8 mouse cellular contexts compared by ENCODE assay signal in the genomic region with DNA sequence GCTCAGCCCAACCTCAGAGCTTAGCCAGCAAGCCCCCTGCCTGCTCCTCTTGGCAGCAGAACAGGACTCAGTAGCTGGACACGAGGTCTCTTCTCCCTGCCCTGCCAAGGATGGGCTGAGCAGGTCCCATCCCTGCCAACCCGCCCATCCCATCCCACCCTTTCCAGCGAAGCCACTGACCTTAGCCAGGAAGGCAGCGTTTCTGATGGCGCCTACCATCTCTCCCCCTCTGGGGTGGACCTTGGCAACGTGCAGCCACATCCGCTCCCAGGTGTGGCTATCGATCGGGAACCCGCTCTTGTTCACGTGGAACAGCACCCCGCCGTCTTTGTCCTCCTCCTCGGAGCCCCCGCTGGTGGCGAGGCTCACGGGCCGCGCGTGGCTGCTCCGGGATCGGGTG. TPM values are rescaled to one million over a fixed set of nuclear protein-coding genes. Genes with fewer than 3 reads are reported as not detected.
DNase-seq lines count a peak whose midpoint lies in the region; ATAC-seq and TF ChIP-seq lines count a peak whose summit lies in the region.

No protein-coding gene starts in this region.

- WGBS in embryonic facial prominence, embryonic 10.5 days: under 1% methylated on average over 22 of the region's 22 CpGs
- WGBS in hindbrain, postnatal 0 days: 0% methylated on average over 22 of the region's 22 CpGs
- under 1% methylated on average over 22 of the region's 22 CpGs for WGBS in neural tube, embryonic 11.5 days

- H3K4me3 ChIP-seq in left cerebral cortex, adult 2 months: peak overlapping the region; percentile 52
- peak overlapping the region; percentile 77 for H3K4me3 ChIP-seq in embryonic facial prominence, embryonic 10.5 days
- H3K4me3 ChIP-seq in hindbrain, postnatal 0 days (ENCODE audit: low read length): peak overlapping the region; percentile 50
- peak overlapping the region; percentile 55 for H3K4me3 ChIP-seq in neural tube, embryonic 11.5 days (ENCODE audit: low read depth, low read length)

- H3K4me2 ChIP-seq in hindbrain, postnatal 0 days (ENCODE audit: low read depth, low read length): peak overlapping the region; percentile 87
- H3K4me2 ChIP-seq in neural tube, embryonic 11.5 days (ENCODE audit: low read depth): peak overlapping the region; percentile 78

- H3K9me3 ChIP-seq in embryonic facial prominence, embryonic 10.5 days: no peaks in the 10 kb centered on the region
- no peaks in the 10 kb centered on the region for H3K9me3 ChIP-seq in hindbrain, postnatal 0 days (ENCODE audit: low read length)
- H3K9me3 ChIP-seq in neural tube, embryonic 11.5 days (ENCODE audit: control insufficient read depth, low read length): no peaks in the 10 kb centered on the region

- H3K4me1 ChIP-seq in embryonic facial prominence, embryonic 10.5 days: peaks cover 52% of the 10 kb centered on the region
- H3K4me1 ChIP-seq in hindbrain, postnatal 0 days (ENCODE audit: insufficient read depth, low read length): peaks cover 16% of the 10 kb centered on the region; the same call in 1 of the 2 replicates
- H3K4me1 ChIP-seq in neural tube, embryonic 11.5 days (ENCODE audit: control insufficient read depth, insufficient read depth, low read length): peaks cover 10% of the 10 kb centered on the region

- peaks cover 34% of the 10 kb centered on the region for H3K36me3 ChIP-seq in embryonic facial prominence, embryonic 10.5 days (replicated peaks)
- H3K36me3 ChIP-seq in hindbrain, postnatal 0 days (ENCODE audit: insufficient read depth, low read length): no peaks in the 10 kb centered on the region
- peaks cover 2% of the 10 kb centered on the region; the same call in 1 of the 2 replicates for H3K36me3 ChIP-seq in neural tube, embryonic 11.5 days (ENCODE audit: control insufficient read depth, insufficient read depth, low read length)

- peak; percentile 73 for ATAC-seq in hindbrain, postnatal 0 days
- peak; percentile 14; the same call in 1 of the 2 replicates for ATAC-seq in neural tube, embryonic 11.5 days (ENCODE audit: insufficient read depth, low FRiP score, low TSS enrichment)

- intact Hi-C loops in left cerebral cortex, adult 2 months (cut with DNase I): no loop called here
- intact Hi-C loops in left cerebral cortex, postnatal 36 days (cut with DNase I): no loop called here

- H3K27me3 ChIP-seq in embryonic facial prominence, embryonic 10.5 days (replicated peaks; ENCODE audit: low read depth, poor library complexity, severe bottlenecking): no peaks in the 10 kb centered on the region; the same call in 1 of the 2 replicates
- no peaks in the 10 kb centered on the region for H3K27me3 ChIP-seq in hindbrain, postnatal 0 days (ENCODE audit: insufficient read depth, low read length)
- no peaks in the 10 kb centered on the region for H3K27me3 ChIP-seq in neural tube, embryonic 11.5 days (ENCODE audit: control insufficient read depth, insufficient read depth, low read length)

- no peak for DNase-seq in left cerebral cortex, adult 2 months (ENCODE audit: extremely low spot score in 1 of 2, low spot score in 2 of 2)
- no peak for DNase-seq in left cerebral cortex, postnatal 36 days (ENCODE audit: low spot score in 2 of 2)
- DNase-seq in embryonic facial prominence, embryonic 10.5 days (ENCODE audit: low spot score): no peak
- DNase-seq in hindbrain, postnatal 0 days (ENCODE audit: low spot score): peak; percentile 86
- DNase-seq in neural tube, embryonic 11.5 days (ENCODE audit: low spot score): peak; percentile 26
- no peak for DNase-seq in layer of hippocampus, adult 9-10 months (ENCODE audit: low spot score)
- DNase-seq in right cerebral cortex, postnatal 36 days (ENCODE audit: low spot score in 2 of 2): no peak
- no peak for DNase-seq in lung, postnatal 4 days

- peak overlapping the region; percentile 85 for H3K9ac ChIP-seq in hindbrain, postnatal 0 days (replicated peaks; ENCODE audit: low read length)
- H3K9ac ChIP-seq in neural tube, embryonic 11.5 days (ENCODE audit: low read length): peak overlapping the region; percentile 75

- H3K27ac ChIP-seq in left cerebral cortex, adult 2 months: no peak overlapping the region
- H3K27ac ChIP-seq in embryonic facial prominence, embryonic 10.5 days (replicated peaks): peak overlapping the region; percentile 96
- H3K27ac ChIP-seq in hindbrain, postnatal 0 days: peak overlapping the region; percentile 89
- no peak overlapping the region for H3K27ac ChIP-seq in neural tube, embryonic 11.5 days (ENCODE audit: low read depth, low read length)

- TF ChIP-seq CTCF in left cerebral cortex, adult 2 months (IDR thresholded peaks at IDR 0.05): no peak
- peak; percentile 26; the same call in 1 of the 2 replicates for TF ChIP-seq CTCF in hindbrain, postnatal 0 days (IDR thresholded peaks at IDR 0.05; ENCODE audit: low read depth)

RNA-seq across cellular contexts. Expression of a gene that starts 1.1 kb away (rescaled TPM):
- 1 to 10 TPM; 2.6 to 2.7 TPM for total RNA-seq in left cerebral cortex, adult 2 months (2021)
- 1 to 10 TPM; 2.0 to 2.1 TPM for total RNA-seq in left cerebral cortex, postnatal 36 days (2021)
- polyA plus RNA-seq in embryonic facial prominence, embryonic 10.5 days (2016; fragmentation: Nextera tagmentation; extraction: Ambion mirVana): 52.7 and 56.7 TPM in 2 replicates
- total RNA-seq in hindbrain, postnatal 0 days (2014; rRNA removed): 38.5 and 40.9 TPM in 2 replicates
- polyA plus RNA-seq in hindbrain, postnatal 0 days (2015; fragmentation: Nextera tagmentation; extraction: Ambion mirVana): 46.6 and 47.4 TPM in 2 replicates
- 78.6 and 79.3 TPM in 2 replicates for polyA plus RNA-seq in neural tube, embryonic 11.5 days (2014; fragmentation: Nextera tagmentation; extraction: Ambion mirVana)

RNA-seq across cellular contexts. Expression of a gene that starts 48.0 kb away (rescaled TPM):
- total RNA-seq in left cerebral cortex, adult 2 months (2021): 10 to 100 TPM; 14.4 to 16.8 TPM
- 10 to 100 TPM; 11.8 to 15.4 TPM for total RNA-seq in left cerebral cortex, postnatal 36 days (2021)
- polyA plus RNA-seq in embryonic facial prominence, embryonic 10.5 days (2016; fragmentation: Nextera tagmentation; extraction: Ambion mirVana): 6.9 and 7.4 TPM in 2 replicates
- 27.6 and 44.9 TPM in 2 replicates for total RNA-seq in hindbrain, postnatal 0 days (2014; rRNA removed)
- 7.3 and 7.4 TPM in 2 replicates for polyA plus RNA-seq in hindbrain, postnatal 0 days (2015; fragmentation: Nextera tagmentation; extraction: Ambion mirVana)
- 10.7 and 11.2 TPM in 2 replicates for polyA plus RNA-seq in neural tube, embryonic 11.5 days (2014; fragmentation: Nextera tagmentation; extraction: Ambion mirVana)

RNA-seq across cellular contexts. Expression of a gene that starts 53.1 kb away (rescaled TPM):
- 10 to 100 TPM; 56.2 to 57.5 TPM for total RNA-seq in left cerebral cortex, adult 2 months (2021)
- 10 to 100 TPM; 52.6 to 58.6 TPM for total RNA-seq in left cerebral cortex, postnatal 36 days (2021)
- polyA plus RNA-seq in embryonic facial prominence, embryonic 10.5 days (2016; fragmentation: Nextera tagmentation; extraction: Ambion mirVana): 50.4 and 55.3 TPM in 2 replicates
- total RNA-seq in hindbrain, postnatal 0 days (2014; rRNA removed): 25.3 and 28.4 TPM in 2 replicates
- 39.4 and 40.2 TPM in 2 replicates for polyA plus RNA-seq in hindbrain, postnatal 0 days (2015; fragmentation: Nextera tagmentation; extraction: Ambion mirVana)
- polyA plus RNA-seq in neural tube, embryonic 11.5 days (2014; fragmentation: Nextera tagmentation; extraction: Ambion mirVana): 54.6 and 66.7 TPM in 2 replicates

RNA-seq across cellular contexts. Expression of a gene that starts 58.4 kb away (rescaled TPM):
- not detected for total RNA-seq in left cerebral cortex, adult 2 months (2021)
- total RNA-seq in left cerebral cortex, postnatal 36 days (2021): not detected
- polyA plus RNA-seq in embryonic facial prominence, embryonic 10.5 days (2016; fragmentation: Nextera tagmentation; extraction: Ambion mirVana): not detected in 2 replicates
- not detected in 2 replicates for total RNA-seq in hindbrain, postnatal 0 days (2014; rRNA removed)
- not detected in 2 replicates for polyA plus RNA-seq in hindbrain, postnatal 0 days (2015; fragmentation: Nextera tagmentation; extraction: Ambion mirVana)
- not detected in 2 replicates for polyA plus RNA-seq in neural tube, embryonic 11.5 days (2014; fragmentation: Nextera tagmentation; extraction: Ambion mirVana)

Comparison
In these comparisons a context has a peak if more than half of its experiments do, and no peak if none do; other contexts are left out.
1. DNase-seq: peak in hindbrain, postnatal 0 days (single experiment) and neural tube, embryonic 11.5 days (single experiment); none in left cerebral cortex, adult 2 months (0 of 2), left cerebral cortex, postnatal 36 days (0 of 2), embryonic facial prominence, embryonic 10.5 days (single experiment), layer of hippocampus, adult 9-10 months (single experiment), right cerebral cortex, postnatal 36 days (0 of 2) and lung, postnatal 4 days (0 of 2).
2. H3K27ac ChIP-seq: peak in embryonic facial prominence, embryonic 10.5 days (single experiment) and hindbrain, postnatal 0 days (single experiment); none in left cerebral cortex, adult 2 months (single experiment) and neural tube, embryonic 11.5 days (single experiment).
3. RNA of a gene that starts 1.1 kb away (total RNA-seq): 38.5 to 40.9 TPM in hindbrain, postnatal 0 days; 2.6 to 2.7 TPM in left cerebral cortex, adult 2 months and 2.0 to 2.1 TPM in left cerebral cortex, postnatal 36 days; every median in the first group is over 10 times any median in the second.
4. Peak in every context shown above with its lines, with median percentiles within 50 percentile points of each other: H3K4me3 ChIP-seq.